Mouse (Mus musculus): Measurements from ENCODE around the gene St3gal3.

DNA sequence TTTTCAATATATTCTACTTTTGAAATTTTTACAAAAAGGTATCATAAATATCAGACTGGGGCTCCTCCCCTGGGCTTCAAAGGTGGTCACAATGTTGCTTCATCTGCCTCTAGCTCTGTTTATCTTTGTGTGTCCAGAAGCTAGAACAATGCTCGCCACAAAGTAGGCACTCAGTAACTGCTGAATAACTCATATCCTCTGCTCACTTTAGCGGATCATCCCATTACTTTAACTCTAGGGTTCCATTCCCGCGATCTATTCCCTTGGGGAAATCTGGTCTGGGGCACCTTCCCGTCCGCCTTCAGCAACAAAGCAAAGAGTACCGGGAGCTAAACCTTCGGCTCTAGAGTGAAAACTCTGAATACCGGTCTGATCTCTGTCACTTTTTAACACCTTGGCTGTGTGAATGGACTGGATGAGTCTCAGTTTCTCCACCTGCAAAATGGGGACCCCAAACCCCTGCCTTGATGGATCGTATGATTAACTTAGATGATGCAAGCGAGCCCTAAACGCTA, 44.3 kb upstream of the St3gal3 start:
- TF ChIP-seq CTCF (IDR thresholded peaks at IDR 0.05 in 2 of 3, conservative IDR thresholded peaks at IDR 0.05 in 1 of 3; ENCODE audit: control insufficient read depth in 1 of 3, insufficient read depth in 1 of 3, low read depth in 2 of 3, low read length in 3 of 3, poor library complexity in 1 of 3, severe bottlenecking in 1 of 3) (no peak), HCFC1 (IDR thresholded peaks at IDR 0.05; ENCODE audit: low read depth, low read length) (no peak), UBTF (IDR thresholded peaks at IDR 0.05; ENCODE audit: borderline replicate concordance, insufficient read depth, low read depth, low read length) (no peak), NRF1 (IDR thresholded peaks at IDR 0.05; ENCODE audit: insufficient read depth, low read depth, low read length, poor library complexity, severe bottlenecking) (no peak), RAD21 (IDR thresholded peaks at IDR 0.05; ENCODE audit: low read depth, low read length) (no peak), TCF12 (IDR thresholded peaks at IDR 0.05; ENCODE audit: low read depth, low read length) (no peak), MEF2A (IDR thresholded peaks at IDR 0.05; ENCODE audit: extremely low read depth, insufficient replicate concordance, low read depth, low read length, poor library complexity, severe bottlenecking) (no peak), ZC3H11A (IDR thresholded peaks at IDR 0.05; ENCODE audit: low read depth, low read length) (no peak), USF2 (IDR thresholded peaks at IDR 0.05; ENCODE audit: borderline replicate concordance in 1 of 2, insufficient read depth in 1 of 2, low read depth in 1 of 2, low read length in 2 of 2) (no peak), POLR2A (IDR thresholded peaks at IDR 0.05; ENCODE audit: control insufficient read depth in 1 of 2, insufficient read depth in 1 of 2, low read depth in 1 of 2, low read length in 2 of 2, poor library complexity in 1 of 2) (no peak), ETS1 (IDR thresholded peaks at IDR 0.05; ENCODE audit: low read depth, low read length) (no peak), CHD2 (IDR thresholded peaks at IDR 0.05; ENCODE audit: low read length) (no peak), MAX (IDR thresholded peaks at IDR 0.05; ENCODE audit: low read length) (no peak), MYC (IDR thresholded peaks at IDR 0.05; ENCODE audit: low read depth, low read length) (no peak)
